Mouse (Mus musculus) myocyte (in vitro differentiated cells): ENCODE data around the gene Camkk2. TPM values are rescaled to one million over a fixed set of nuclear protein-coding genes. Genes with fewer than 3 reads are reported as not detected.

Experiments used
- H3K27me3 ChIP-seq: one replicate; pipeline ENCODE4 v1.6.1; 2011; ENCODE audit not compliant: control insufficient read depth, insufficient read depth, insufficient read length
- H3K36me3 ChIP-seq: one replicate; pipeline ENCODE4 v1.6.1; 2011; ENCODE audit not compliant: control insufficient read depth, insufficient read depth
- H3K4me2 ChIP-seq: one replicate; pipeline ENCODE4 v1.6.1; 2011; ENCODE audit warnings: low read depth, control low read depth
- H3K4me3 ChIP-seq: one replicate; pipeline ENCODE4 v1.5.1; 2011; ENCODE audit warnings: mild to moderate bottlenecking, control low read depth, moderate library complexity
- H3K79me2 ChIP-seq: one replicate; pipeline ENCODE4 v1.6.1; 2011; ENCODE audit not compliant: control insufficient read depth, insufficient read depth
- H3ac ChIP-seq: one replicate; pipeline ENCODE4 v1.6.1; 2011; ENCODE audit not compliant: control insufficient read depth, insufficient read length
- CEBPB ChIP-seq: IDR thresholded peaks from 2 replicates; pipeline ENCODE4 v1.6.1; 2011; ENCODE audit warnings: mild to moderate bottlenecking, moderate library complexity; ENCODE audit not compliant: poor library complexity, insufficient read depth, severe bottlenecking
- E2F4 ChIP-seq: IDR thresholded peaks from one replicate; pipeline ENCODE4 v1.6.1; 2011; ENCODE audit warnings: mild to moderate bottlenecking, control low read depth, moderate library complexity; ENCODE audit not compliant: insufficient read depth
- MAX ChIP-seq: IDR thresholded peaks from one replicate; pipeline ENCODE4 v1.6.1; 2011; ENCODE audit warnings: low read depth, mild to moderate bottlenecking, control low read depth
- MYOD1 ChIP-seq, 3 experiments: IDR thresholded peaks; one replicate each; pipeline ENCODE4 v1.6.1; 2011; ENCODE audit warnings: control low read depth in 2 of 3, low read depth in 2 of 3, mild to moderate bottlenecking in 2 of 3, moderate library complexity in 1 of 3; ENCODE audit not compliant: insufficient read length in 2 of 3, control insufficient read depth in 1 of 3
- MYOG ChIP-seq, 3 experiments: IDR thresholded peaks; one replicate each; pipeline ENCODE4 v1.6.1; 2011; ENCODE audit warnings: control low read depth in 2 of 3, low read depth in 2 of 3, mild to moderate bottlenecking in 2 of 3; ENCODE audit not compliant: insufficient read length in 2 of 3, control insufficient read depth in 1 of 3, insufficient read depth in 1 of 3
- POLR2A ChIP-seq: IDR thresholded peaks from one replicate; pipeline ENCODE4 v1.6.1; 2011; ENCODE audit warnings: low read depth, mild to moderate bottlenecking, control low read depth, moderate library complexity; ENCODE audit not compliant: insufficient read length
- POLR2AphosphoS2 ChIP-seq: IDR thresholded peaks from one replicate; pipeline ENCODE4 v1.6.1; 2011; ENCODE audit warnings: low read depth, control low read depth; ENCODE audit not compliant: insufficient read length
- REST ChIP-seq: IDR thresholded peaks from one replicate; pipeline ENCODE4 v1.6.1; 2011; ENCODE audit warnings: mild to moderate bottlenecking, control low read depth, moderate library complexity; ENCODE audit not compliant: insufficient read depth, insufficient read length
- SRF ChIP-seq: IDR thresholded peaks from one replicate; pipeline ENCODE4 v1.6.1; 2011; ENCODE audit warnings: low read depth; ENCODE audit not compliant: control insufficient read depth, insufficient read length
- TCF12 ChIP-seq: IDR thresholded peaks from one replicate; pipeline ENCODE4 v1.6.1; 2011; ENCODE audit warnings: mild to moderate bottlenecking, control low read depth; ENCODE audit not compliant: poor library complexity, insufficient read depth, severe bottlenecking
- TCF3 ChIP-seq: IDR thresholded peaks from one replicate; pipeline ENCODE4 v1.6.1; 2011; ENCODE audit warnings: low read depth, control low read depth; ENCODE audit not compliant: insufficient read length
- USF1 ChIP-seq: IDR thresholded peaks from one replicate; pipeline ENCODE4 v1.6.1; 2011; ENCODE audit warnings: low read depth, mild to moderate bottlenecking, control low read depth, moderate library complexity
- polyA plus RNA-seq: library from polyadenylated mRNA; unstranded; fragments of >200 nt; fragmentation: generic; extraction: Trizol; gene quantifications from one replicate; pipeline ENCODE4 v1.2.1, GENCODE M21; 2012; ENCODE audit warnings: missing spikeins

Camkk2 gene
- polyA plus RNA-seq, 1 experiment: 8.2 TPM

GRCm38 (mm10) chr5:122704571-122704970 is 74.6 kb downstream of the Camkk2 start:
- TF ChIP-seq REST (no peak), POLR2AphosphoS2 (no peak), USF1 (no peak), MYOD1 (IDR thresholded peaks at IDR 0.05; ENCODE audit: control insufficient read depth in 1 of 3, insufficient read length in 2 of 3, low read depth in 2 of 3) (no peak), MYOG (IDR thresholded peaks at IDR 0.05; ENCODE audit: control insufficient read depth in 1 of 3, insufficient read depth in 1 of 3, insufficient read length in 2 of 3, low read depth in 2 of 3) (no peak), TCF3 (no peak), POLR2A (no peak), TCF12 (no peak)
- Histone ChIP-seq H3K27me3 (no peaks in the 10 kb centered on the region), H3ac (no peak overlapping the region), H3K79me2 (no peaks in the 10 kb centered on the region), H3K36me3 (no peaks in the 10 kb centered on the region), H3K4me3 (no peak overlapping the region), H3K4me2 (no peak overlapping the region)

- Histone ChIP-seq H3K4me2 (no peak overlapping the region), H3K27me3 (no peaks in the 10 kb centered on the region), H3ac (no peak overlapping the region), H3K36me3 (no peaks in the 10 kb centered on the region), H3K4me3 (no peak overlapping the region), H3K79me2 (no peaks in the 10 kb centered on the region)
- no peak for TF ChIP-seq USF1
- TF ChIP-seq TCF12: no peak
Observed at GRCm38 (mm10) chr5:122703574-122703973, 75.6 kb downstream of the Camkk2 start.

- TF ChIP-seq E2F4 (no peak), MYOD1 (IDR thresholded peaks at IDR 0.05; ENCODE audit: control insufficient read depth in 1 of 3, insufficient read length in 2 of 3, low read depth in 2 of 3) (no peak), MAX (no peak), TCF12 (no peak), USF1 (no peak), POLR2AphosphoS2 (no peak), POLR2A (no peak), CEBPB (no peak), SRF (no peak), REST (no peak), MYOG (IDR thresholded peaks at IDR 0.05; ENCODE audit: control insufficient read depth in 1 of 3, insufficient read depth in 1 of 3, insufficient read length in 2 of 3, low read depth in 2 of 3) (no peak), TCF3 (no peak)
- no peaks in the 10 kb centered on the region for H3K27me3 ChIP-seq
- no peak overlapping the region for H3K4me2 ChIP-seq
- no peaks in the 10 kb centered on the region for H3K36me3 ChIP-seq
- no peak overlapping the region for H3ac ChIP-seq
- H3K4me3 ChIP-seq: no peak overlapping the region
- no peaks in the 10 kb centered on the region for H3K79me2 ChIP-seq
Observed at GRCm38 (mm10) chr5:122702156-122702555, 77.1 kb downstream of the Camkk2 start.

- Histone ChIP-seq H3K79me2 (no peaks in the 10 kb centered on the region), H3K4me2 (no peak overlapping the region), H3K4me3 (no peak overlapping the region), H3K27me3 (no peaks in the 10 kb centered on the region), H3K36me3 (no peaks in the 10 kb centered on the region), H3ac (no peak overlapping the region)
- TF ChIP-seq TCF12 (no peak), TCF3 (no peak), E2F4 (no peak), USF1 (no peak), SRF (no peak), REST (no peak), MAX (no peak), MYOD1 (IDR thresholded peaks at IDR 0.05; ENCODE audit: control insufficient read depth in 1 of 3, insufficient read length in 2 of 3, low read depth in 2 of 3) (no peak), POLR2AphosphoS2 (no peak), MYOG (IDR thresholded peaks at IDR 0.05; ENCODE audit: control insufficient read depth in 1 of 3, insufficient read depth in 1 of 3, insufficient read length in 2 of 3, low read depth in 2 of 3) (no peak), CEBPB (no peak), POLR2A (no peak)
Observed at GRCm38 (mm10) chr5:122700837-122701212, 78.4 kb downstream of the Camkk2 start.

- TF ChIP-seq SRF (no peak), TCF12 (no peak)
- no peaks in the 10 kb centered on the region for H3K79me2 ChIP-seq
- H3K4me2 ChIP-seq: no peak overlapping the region
- H3K27me3 ChIP-seq: no peaks in the 10 kb centered on the region
- H3K36me3 ChIP-seq: no peaks in the 10 kb centered on the region
- H3K4me3 ChIP-seq: no peak overlapping the region
- H3ac ChIP-seq: no peak overlapping the region
Observed at GRCm38 (mm10) chr5:122700109-122700836, 78.9 kb downstream of the Camkk2 start.
